8 mouse cellular contexts compared by ENCODE assay signal in genomic region chr11:95041139-95041609, GRCm38 (mm10). TPM values are rescaled to one million over a fixed set of nuclear protein-coding genes. Genes with fewer than 3 reads are reported as not detected.
DNase-seq lines count a peak whose midpoint lies in the region; ATAC-seq and TF ChIP-seq lines count a peak whose summit lies in the region.

Pdk2 (minus strand) TSS chr11:95041354.

- under 1% methylated on average over 40 of the region's 41 CpGs for WGBS in forebrain, embryonic 11.5 days
- under 1% methylated on average over 41 of the region's 41 CpGs for WGBS in heart, embryonic 15.5 days
- WGBS in liver, embryonic 12.5 days (ENCODE audit: insufficient replicate concordance): under 1% methylated on average over 41 of the region's 41 CpGs

- ATAC-seq in forebrain, embryonic 11.5 days (replicated peaks; ENCODE audit: low FRiP score): peak; percentile 98
- peak; percentile 94 for ATAC-seq in heart, embryonic 15.5 days (replicated peaks; ENCODE audit: insufficient number of reproducible peaks, insufficient read depth, low FRiP score, low read depth)
- ATAC-seq in liver, embryonic 12.5 days: peak; percentile 97

- H3K27ac ChIP-seq in ES-Bruce4 (ENCODE audit: insufficient read depth, low read length): no peak within 1 kb of the TSS
- no peak within 1 kb of the TSS for H3K27ac ChIP-seq in forebrain, embryonic 11.5 days (ENCODE audit: low read depth, low read length)
- H3K27ac ChIP-seq in heart, embryonic 15.5 days: peak within 1 kb of the TSS; percentile 91
- peak within 1 kb of the TSS; percentile 74 for H3K27ac ChIP-seq in liver, embryonic 12.5 days

- no peaks in the 10 kb centered on the region for H3K27me3 ChIP-seq in ES-Bruce4 (ENCODE audit: control insufficient read depth, insufficient read depth, low read length, poor library complexity, severe bottlenecking)
- no peaks in the 10 kb centered on the region for H3K27me3 ChIP-seq in forebrain, embryonic 11.5 days (ENCODE audit: control insufficient read depth, insufficient read depth, low read length)
- no peaks in the 10 kb centered on the region for H3K27me3 ChIP-seq in heart, embryonic 15.5 days
- H3K27me3 ChIP-seq in liver, embryonic 12.5 days (replicated peaks): peaks cover 24% of the 10 kb centered on the region
- H3K27me3 ChIP-seq in splenic B cell, adult 2 months (ENCODE audit: control insufficient read depth, insufficient read depth, low read length, poor library complexity, severe bottlenecking): no peaks in the 10 kb centered on the region

- H3K9ac ChIP-seq in ES-Bruce4 (ENCODE audit: low read depth, poor library complexity, severe bottlenecking): peak within 1 kb of the TSS; percentile 54
- H3K9ac ChIP-seq in forebrain, embryonic 11.5 days (ENCODE audit: low read length): peak within 1 kb of the TSS; percentile 63
- H3K9ac ChIP-seq in heart, embryonic 15.5 days: peak within 1 kb of the TSS; percentile 91
- H3K9ac ChIP-seq in liver, embryonic 12.5 days: peak within 1 kb of the TSS; percentile 84

- DNase-seq in c-Kit-positive CD71-positive TER-119-positive erythroid progenitor cells, embryonic 14.5 days (ENCODE audit: low spot score): peak; percentile 93
- DNase-seq in forebrain, embryonic 11.5 days (ENCODE audit: low spot score): peak; percentile 96
- peak; percentile 98 for DNase-seq in kidney, postnatal 14 days
- DNase-seq in naive thymus-derived CD4-positive, alpha-beta T cell, adult 2 months (ENCODE audit: low read depth): peak; percentile 92
- DNase-seq in splenic B cell, adult 2 months (ENCODE audit: low read depth, low spot score): peak; percentile 95

- TF ChIP-seq POLR2A in ES-Bruce4 (IDR thresholded peaks at IDR 0.05; ENCODE audit: insufficient read depth, low read length): no peak

- H3K4me3 ChIP-seq in ES-Bruce4 (ENCODE audit: low read depth, low read length): peak within 1 kb of the TSS; percentile 79
- peak within 1 kb of the TSS; percentile 64 for H3K4me3 ChIP-seq in forebrain, embryonic 11.5 days (ENCODE audit: low read depth, low read length)
- H3K4me3 ChIP-seq in heart, embryonic 15.5 days: peak within 1 kb of the TSS; percentile 94
- peak within 1 kb of the TSS; percentile 75 for H3K4me3 ChIP-seq in liver, embryonic 12.5 days

- no peak for TF ChIP-seq EP300 in ES-Bruce4 (IDR thresholded peaks at IDR 0.05; ENCODE audit: insufficient read depth, low read depth, low read length)

- peak within 1 kb of the TSS; percentile 95 for H3K4me2 ChIP-seq in forebrain, embryonic 11.5 days (ENCODE audit: low read depth, low read length, severe bottlenecking)
- H3K4me2 ChIP-seq in heart, embryonic 15.5 days: peak within 1 kb of the TSS; percentile 88
- H3K4me2 ChIP-seq in liver, embryonic 12.5 days: peak within 1 kb of the TSS; percentile 96

- no peak for TF ChIP-seq CTCF in ES-Bruce4 (IDR thresholded peaks at IDR 0.05; ENCODE audit: low read depth, low read length)

- no peaks in the 10 kb centered on the region for H3K4me1 ChIP-seq in ES-Bruce4 (ENCODE audit: control insufficient read depth, insufficient read depth, low read length)
- H3K4me1 ChIP-seq in forebrain, embryonic 11.5 days (replicated peaks; ENCODE audit: control insufficient read depth, insufficient read depth, low read length): peaks cover 5% of the 10 kb centered on the region; the same call in 1 of the 2 replicates
- peaks cover 17% of the 10 kb centered on the region for H3K4me1 ChIP-seq in heart, embryonic 15.5 days (replicated peaks)
- H3K4me1 ChIP-seq in liver, embryonic 12.5 days: peaks cover 34% of the 10 kb centered on the region

- H3K9me3 ChIP-seq in ES-Bruce4 (replicated peaks; ENCODE audit: control insufficient read depth, insufficient read depth, low read length, poor library complexity, severe bottlenecking): no peaks in the 10 kb centered on the region
- no peaks in the 10 kb centered on the region for H3K9me3 ChIP-seq in forebrain, embryonic 11.5 days (ENCODE audit: control insufficient read depth, low read length)
- H3K9me3 ChIP-seq in heart, embryonic 15.5 days (replicated peaks): no peaks in the 10 kb centered on the region
- no peaks in the 10 kb centered on the region for H3K9me3 ChIP-seq in liver, embryonic 12.5 days (replicated peaks)

- no peaks in the 10 kb centered on the region; the same call in 1 of the 2 replicates for H3K36me3 ChIP-seq in ES-Bruce4 (ENCODE audit: control insufficient read depth, insufficient read depth, low read length, poor library complexity, severe bottlenecking)
- H3K36me3 ChIP-seq in forebrain, embryonic 11.5 days (ENCODE audit: control insufficient read depth, insufficient read depth, low read length): no peaks in the 10 kb centered on the region
- peaks cover 32% of the 10 kb centered on the region for H3K36me3 ChIP-seq in heart, embryonic 15.5 days
- H3K36me3 ChIP-seq in liver, embryonic 12.5 days: no peaks in the 10 kb centered on the region; the same call in 1 of the 2 replicates
- no peaks in the 10 kb centered on the region for H3K36me3 ChIP-seq in splenic B cell, adult 2 months (ENCODE audit: control insufficient read depth, insufficient read depth, low read length, poor library complexity, severe bottlenecking)

RNA-seq across cellular contexts. Expression of gene Pdk2, which starts in this region (rescaled TPM):
- polyA plus RNA-seq in ES-Bruce4 (2011; ENCODE audit: insufficient read depth, insufficient read length, low read depth, missing spikeins): 9.4 and 9.5 TPM in 2 replicates
- 16.5 and 17.4 TPM in 2 replicates for polyA plus RNA-seq in forebrain, embryonic 11.5 days (2014; fragmentation: Nextera tagmentation; extraction: Ambion mirVana)
- 114 and 117 TPM in 2 replicates for polyA plus RNA-seq in heart, embryonic 15.5 days (2015; fragmentation: Nextera tagmentation; extraction: Ambion mirVana)
- polyA plus RNA-seq in liver, embryonic 12.5 days (2016; fragmentation: Nextera tagmentation; extraction: Ambion mirVana): 10.0 and 11.0 TPM in 2 replicates

Comparison
In these comparisons a context has a peak if more than half of its experiments do, and no peak if none do; other contexts are left out.
1. H3K27ac ChIP-seq: peak in heart, embryonic 15.5 days (single experiment) and liver, embryonic 12.5 days (single experiment); none in ES-Bruce4 (single experiment) and forebrain, embryonic 11.5 days (single experiment).
2. Peak in every context shown above with its lines, with median percentiles within 50 percentile points of each other: H3K4me3 ChIP-seq, H3K9ac ChIP-seq, DNase-seq, ATAC-seq and H3K4me2 ChIP-seq.